Mouse (Mus musculus) limb, embryonic 11.5 days (tissue): Measurements from ENCODE around the gene Pcsk6. TPM values are rescaled to one million over a fixed set of nuclear protein-coding genes. Genes with fewer than 3 reads are reported as not detected.

Experiments
- ATAC-seq: fragments of 200-750 bp; cut with Nextera tagmentation; 2 replicates; pipeline ENCODE4 v1.8.0; 2017; ENCODE audit warnings: low read depth; ENCODE audit not compliant: insufficient number of reproducible peaks, low FRiP score, low TSS enrichment
- DNase-seq: peaks from one replicate; pipeline ENCODE4 v3.0.0-alpha.2; 2015; ENCODE audit warnings: low spot score
- H3K27ac ChIP-seq: fragments of 300-500 bp; sonication (generic); replicated peaks from 2 replicates; pipeline ENCODE4 v1.5.1; 2014; ENCODE audit warnings: low read depth, mild to moderate bottlenecking, low read length
- H3K27me3 ChIP-seq: fragments of 300-500 bp; sonication (generic); 2 replicates; pipeline ENCODE4 v1.6.1; 2014; ENCODE audit warnings: mild to moderate bottlenecking, low read length, mixed read lengths; ENCODE audit not compliant: control insufficient read depth, insufficient read depth
- H3K36me3 ChIP-seq: fragments of 300-500 bp; sonication (generic); 2 replicates; pipeline ENCODE4 v1.6.1; 2014; ENCODE audit warnings: mild to moderate bottlenecking, low read length, moderate library complexity, mixed read lengths; ENCODE audit not compliant: control insufficient read depth, insufficient read depth
- H3K4me1 ChIP-seq: fragments of 300-500 bp; sonication (generic); 2 replicates; pipeline ENCODE4 v1.6.1; 2014; ENCODE audit warnings: low read length, mixed read lengths; ENCODE audit not compliant: control insufficient read depth, insufficient read depth
- H3K4me2 ChIP-seq: fragments of 300-500 bp; sonication (generic); 2 replicates; pipeline ENCODE4 v1.6.1; 2014; ENCODE audit warnings: low read depth, mild to moderate bottlenecking, moderate library complexity; ENCODE audit not compliant: severe bottlenecking
- H3K4me3 ChIP-seq: fragments of 300-500 bp; sonication (generic); 2 replicates; pipeline ENCODE4 v1.5.1; 2014; ENCODE audit warnings: low read depth, low read length
- H3K9ac ChIP-seq: fragments of 300-500 bp; sonication (generic); 2 replicates; pipeline ENCODE4 v1.6.1; 2014; ENCODE audit warnings: mild to moderate bottlenecking, low read length
- H3K9me3 ChIP-seq: fragments of 300-500 bp; sonication (generic); 2 replicates; pipeline ENCODE4 v1.6.1; 2016; ENCODE audit warnings: low read length; ENCODE audit not compliant: control insufficient read depth
- WGBS: fragments of 180-500 bp; shearing (Covaris S2); extraction: QIAGEN DNeasy Blood & Tissue Kit; methylation state at CpG from one replicate; pipeline ENCODE4 v1.1.7; 2014; 5-methylcytosine and 5-hydroxymethylcytosine counted together
- polyA plus RNA-seq: library from polyadenylated mRNA; unstranded; fragments of >200 nt; fragmentation: Nextera tagmentation; extraction: Ambion mirVana; gene quantifications from 2 replicates; pipeline ENCODE4 v1.2.1, GENCODE M21; 2014

The Pcsk6 gene
- polyA plus RNA-seq, 1 experiment from 2014 or later, result 5.3 TPM

DNA sequence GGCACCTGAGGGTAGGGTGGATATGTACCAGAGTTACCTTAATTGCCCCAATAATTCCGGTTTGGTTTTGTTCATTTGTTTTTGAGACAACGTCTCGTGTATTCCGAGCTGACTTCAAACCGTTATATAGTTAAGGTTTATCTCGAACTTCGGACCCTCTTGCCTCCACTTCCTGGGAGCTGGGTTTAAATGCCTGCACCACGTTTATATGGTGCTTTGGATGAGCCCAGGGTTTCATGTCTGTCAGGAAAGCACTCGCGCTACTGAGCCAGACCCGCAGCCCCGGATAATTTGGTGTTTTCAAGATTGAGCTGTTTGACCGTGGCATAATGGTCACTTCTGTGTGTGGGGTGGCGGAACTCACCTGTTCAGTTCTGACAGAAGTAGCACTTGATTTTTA lies 199.5 kb downstream of the Pcsk6 start:
- peak overlapping the region; percentile 95 for H3K9ac ChIP-seq
- H3K27ac ChIP-seq, result no peak overlapping the region
- peaks cover 3% of the 10 kb centered on the region; the same call in 1 of the 2 replicates for H3K4me1 ChIP-seq
- H3K36me3 ChIP-seq, result peaks cover 13% of the 10 kb centered on the region
- no peak for ATAC-seq
- H3K4me3 ChIP-seq, result peak overlapping the region; percentile 99
- no peak for DNase-seq
- H3K9me3 ChIP-seq, result no peaks in the 10 kb centered on the region
- H3K27me3 ChIP-seq, result no peaks in the 10 kb centered on the region
- H3K4me2 ChIP-seq, result peak overlapping the region; percentile 69
- 2% methylated on average over 14 of the region's 14 CpGs for WGBS

DNA sequence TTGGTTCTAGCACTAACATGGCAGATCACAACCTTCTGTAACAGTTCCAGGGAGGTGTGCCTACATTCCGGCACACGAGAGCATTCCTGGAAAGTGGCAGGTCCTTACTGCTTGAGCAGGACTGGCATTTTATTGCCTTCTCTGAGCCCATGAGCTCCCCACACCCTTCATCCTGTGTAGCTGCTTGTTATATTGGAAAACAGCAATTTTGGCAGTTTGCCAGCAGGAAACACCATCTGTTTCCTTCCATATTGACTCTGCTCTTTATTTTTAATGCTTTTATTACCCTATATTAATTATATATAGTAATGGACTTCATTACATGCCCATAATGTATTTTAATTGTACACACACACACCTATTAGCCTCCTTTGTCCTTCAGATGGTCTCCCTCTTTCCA lies 214.9 kb downstream of the Pcsk6 start:
- Histone ChIP-seq H3K4me1 (peaks cover 6% of the 10 kb centered on the region), H3K27me3 (no peaks in the 10 kb centered on the region), H3K4me2 (no peak overlapping the region), H3K27ac (no peak overlapping the region), H3K9me3 (no peaks in the 10 kb centered on the region), H3K36me3 (peaks cover 12% of the 10 kb centered on the region), H3K4me3 (no peak overlapping the region), H3K9ac (no peak overlapping the region)
- DNase-seq (peak; percentile 29), ATAC-seq (no peak)
- 49% methylated on average over 2 of the region's 2 CpGs for WGBS

DNA sequence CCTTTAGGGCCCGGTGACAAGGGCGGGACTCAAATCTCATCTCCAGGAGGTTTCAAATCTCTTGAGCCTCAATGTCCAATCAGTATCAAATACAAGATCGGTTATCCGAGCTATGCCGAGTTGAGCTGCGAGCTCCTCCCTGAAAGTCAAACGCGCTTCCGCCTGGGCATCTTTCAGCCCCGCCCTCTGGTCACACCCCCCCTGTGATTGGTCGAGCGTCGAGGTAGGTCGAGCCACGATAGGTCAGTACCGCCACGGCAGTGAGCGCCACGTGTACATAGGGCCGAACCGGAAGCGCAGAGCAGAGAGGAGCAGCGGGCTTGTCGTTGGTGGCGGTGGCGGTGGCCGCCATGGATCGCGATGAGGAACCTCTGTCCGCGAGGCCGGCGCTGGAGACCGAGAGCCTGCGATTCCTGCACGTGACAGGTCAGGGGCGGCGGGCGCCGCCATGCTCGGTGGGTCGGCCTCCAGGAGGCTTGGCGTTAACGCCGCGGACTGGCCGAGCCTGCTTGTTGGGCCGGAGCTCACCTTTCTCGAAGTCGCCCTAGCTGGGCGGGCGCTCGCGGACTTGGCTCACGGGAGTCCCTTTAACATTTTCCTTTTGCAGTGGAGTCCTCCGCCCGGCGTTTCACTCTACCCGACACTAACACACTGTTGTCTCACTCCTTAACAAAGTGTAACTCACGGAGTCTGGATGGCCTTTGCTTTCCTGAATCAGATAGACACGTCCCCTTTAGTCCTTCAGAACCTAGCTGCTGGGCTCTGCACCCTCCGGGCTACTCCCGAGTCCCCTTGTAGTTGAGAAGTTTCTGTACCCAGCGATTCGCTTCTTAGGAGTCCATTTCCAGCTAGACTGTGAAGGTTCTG lies 218.1 kb downstream of the Pcsk6 start, which contains the start of gene Selenos:
TSS of gene Selenos (plus strand) at position 286 of the 867 bp plus-strand sequence.
- peak; percentile 100 for ATAC-seq
- Histone ChIP-seq H3K4me1 (peaks cover 6% of the 10 kb centered on the region), H3K27ac (no peak within 1 kb of the TSS), H3K4me3 (peak within 1 kb of the TSS; percentile 57), H3K4me2 (peak within 1 kb of the TSS; percentile 57), H3K36me3 (peaks cover 15% of the 10 kb centered on the region), H3K27me3 (no peaks in the 10 kb centered on the region), H3K9me3 (no peaks in the 10 kb centered on the region), H3K9ac (peak within 1 kb of the TSS; percentile 59)
- peak; percentile 95 for DNase-seq
- WGBS, result under 1% methylated on average over 65 of the region's 65 CpGs

DNA sequence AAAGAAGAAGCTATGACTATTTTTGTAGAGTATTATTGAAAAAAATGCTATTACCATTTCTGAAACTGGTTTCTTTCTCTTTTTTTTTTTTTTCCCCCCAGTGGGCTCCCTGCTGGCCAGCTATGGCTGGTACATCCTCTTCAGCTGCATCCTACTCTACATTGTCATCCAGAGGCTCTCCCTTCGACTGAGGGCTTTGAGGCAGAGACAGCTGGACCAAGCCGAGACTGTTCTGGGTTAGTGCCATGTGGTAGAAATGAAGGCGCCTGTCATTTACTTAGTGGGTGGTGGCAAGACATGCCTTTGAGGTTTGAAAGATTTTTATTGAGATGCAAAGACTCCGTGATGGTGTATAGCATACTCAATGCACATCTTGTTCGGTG lies 218.7 kb downstream of the Pcsk6 start:
- ATAC-seq (no peak), DNase-seq (no peak)
- peaks cover 6% of the 10 kb centered on the region for H3K4me1 ChIP-seq
- H3K27ac ChIP-seq, result no peak overlapping the region
- H3K4me3 ChIP-seq, result peak overlapping the region; percentile 57
- H3K27me3 ChIP-seq, result no peaks in the 10 kb centered on the region
- peaks cover 11% of the 10 kb centered on the region for H3K36me3 ChIP-seq
- 43% methylated on average over 5 of the region's 5 CpGs for WGBS
- peak overlapping the region; percentile 59 for H3K9ac ChIP-seq
- no peaks in the 10 kb centered on the region for H3K9me3 ChIP-seq
- H3K4me2 ChIP-seq, result peak overlapping the region; percentile 57

DNA sequence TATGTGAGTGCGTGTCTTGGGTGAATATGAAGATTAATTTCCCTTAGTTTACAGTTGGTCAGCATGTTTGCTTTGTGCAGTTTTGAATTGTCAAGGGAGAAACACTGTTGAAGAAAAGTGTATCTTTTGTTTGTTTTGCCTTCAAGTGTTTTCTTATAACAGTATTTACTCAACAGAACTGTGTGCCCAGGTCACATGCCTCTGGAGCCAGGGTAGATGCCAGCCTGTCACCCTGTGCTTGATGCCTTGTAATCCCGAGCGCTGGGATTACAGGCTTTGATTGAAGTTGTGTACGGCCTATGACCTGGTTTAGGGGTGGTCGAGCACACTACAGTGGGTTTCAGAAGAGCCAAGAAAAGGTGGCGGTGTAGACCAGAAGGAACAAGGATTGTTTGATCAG lies 222.2 kb downstream of the Pcsk6 start:
- 91% methylated on average over 6 of the region's 6 CpGs for WGBS
- DNase-seq, result no peak
- H3K4me1 ChIP-seq, result peaks cover 6% of the 10 kb centered on the region

DNA sequence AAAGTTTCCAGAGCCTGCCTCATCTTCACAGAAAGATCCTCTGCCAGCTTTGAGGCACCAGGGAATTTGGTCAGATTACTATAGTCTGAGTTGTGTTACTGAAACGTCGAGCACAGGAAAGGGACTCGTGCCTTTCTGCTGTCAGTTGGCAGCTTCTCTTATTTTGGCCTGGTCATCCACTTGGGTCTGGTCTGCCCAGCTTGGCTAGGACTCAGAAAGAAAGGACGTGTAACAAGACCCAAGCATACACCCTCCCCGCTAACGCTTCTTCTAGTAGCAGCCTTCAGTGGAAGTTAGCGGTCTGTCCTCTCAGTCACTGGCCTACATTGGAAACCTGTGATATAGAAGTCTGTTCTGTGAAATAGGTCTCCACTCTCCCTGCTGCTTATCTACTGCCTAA lies 223.0 kb downstream of the Pcsk6 start:
- 91% methylated on average over 7 of the region's 7 CpGs for WGBS
- peaks cover 6% of the 10 kb centered on the region for H3K4me1 ChIP-seq
- DNase-seq, result no peak

More for the DNA sequence above, 222.2 kb downstream of the Pcsk6 start:
- H3K9ac ChIP-seq, result no peak overlapping the region
- ATAC-seq, result no peak
- H3K27me3 ChIP-seq, result no peaks in the 10 kb centered on the region
- no peak overlapping the region for H3K27ac ChIP-seq
- H3K4me3 ChIP-seq, result no peak overlapping the region
- H3K9me3 ChIP-seq, result no peaks in the 10 kb centered on the region
- H3K36me3 ChIP-seq, result peaks cover 12% of the 10 kb centered on the region; the same call in 1 of the 2 replicates
- H3K4me2 ChIP-seq, result no peak overlapping the region

DNA sequence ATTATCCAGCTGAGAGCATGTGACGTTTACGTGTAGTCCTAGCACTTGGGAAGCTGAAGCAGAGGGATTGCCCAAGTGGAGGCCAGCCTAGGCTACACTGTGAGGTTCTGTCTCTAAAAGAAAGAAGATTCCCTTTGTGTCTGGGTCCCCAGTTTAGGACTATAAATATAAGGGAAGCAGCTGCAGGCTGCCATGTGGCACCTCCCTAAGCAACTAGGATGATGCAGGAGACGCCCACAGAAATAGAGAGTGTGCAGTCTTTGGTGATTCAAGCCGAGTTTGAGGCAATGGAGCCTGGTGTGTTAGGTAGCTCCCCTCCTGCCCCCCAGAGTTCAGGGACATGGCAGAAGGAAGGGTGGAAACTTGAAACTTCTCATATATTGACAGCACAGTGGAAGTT lies 226.1 kb downstream of the Pcsk6 start:
- no peak for DNase-seq
- no peak overlapping the region for H3K9ac ChIP-seq
- no peak overlapping the region for H3K4me3 ChIP-seq
- H3K4me2 ChIP-seq, result no peak overlapping the region
- H3K4me1 ChIP-seq, result no peaks in the 10 kb centered on the region
- no peak for ATAC-seq
- H3K36me3 ChIP-seq, result peaks cover 17% of the 10 kb centered on the region; the same call in 1 of the 2 replicates
- H3K27me3 ChIP-seq, result no peaks in the 10 kb centered on the region
- H3K9me3 ChIP-seq, result no peaks in the 10 kb centered on the region
- WGBS, result 92% methylated on average over 4 of the region's 4 CpGs
- no peak overlapping the region for H3K27ac ChIP-seq

More for the DNA sequence above, 223.0 kb downstream of the Pcsk6 start:
- Histone ChIP-seq H3K9ac (no peak overlapping the region), H3K27ac (no peak overlapping the region), H3K27me3 (no peaks in the 10 kb centered on the region), H3K4me2 (no peak overlapping the region), H3K4me3 (no peak overlapping the region), H3K9me3 (no peaks in the 10 kb centered on the region), H3K36me3 (peaks cover 15% of the 10 kb centered on the region; the same call in 1 of the 2 replicates)
- no peak for ATAC-seq

DNA sequence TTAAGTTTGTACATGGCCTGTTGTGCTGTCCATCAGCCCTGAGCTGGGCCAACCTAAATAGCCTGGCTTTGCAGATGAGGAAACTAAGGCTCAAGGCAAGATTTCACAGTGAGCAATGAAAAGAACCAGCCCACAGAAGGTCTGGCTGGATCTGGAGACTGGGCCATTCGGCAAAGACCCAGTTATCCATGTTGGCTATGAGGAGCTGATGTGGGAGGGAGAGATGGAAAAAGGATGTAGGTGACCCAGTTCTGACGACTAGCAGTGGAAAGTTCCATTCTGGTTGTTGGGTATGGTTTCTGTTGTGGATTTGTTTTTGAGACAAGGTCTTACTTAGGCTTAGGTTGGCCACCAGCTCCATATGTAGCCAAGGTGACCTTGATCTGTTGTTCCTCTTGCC lies 226.5 kb downstream of the Pcsk6 start:
- WGBS, result 85% methylated on average over 2 of the region's 2 CpGs
- no peaks in the 10 kb centered on the region for H3K9me3 ChIP-seq
- no peak overlapping the region for H3K4me2 ChIP-seq
- H3K27ac ChIP-seq, result no peak overlapping the region
- no peaks in the 10 kb centered on the region for H3K4me1 ChIP-seq
- no peak for ATAC-seq
- H3K27me3 ChIP-seq, result no peaks in the 10 kb centered on the region
- peaks cover 16% of the 10 kb centered on the region; the same call in 1 of the 2 replicates for H3K36me3 ChIP-seq
- no peak for DNase-seq
- no peak overlapping the region for H3K9ac ChIP-seq
- no peak overlapping the region for H3K4me3 ChIP-seq
